Mouse (Mus musculus) telencephalon, adult 2 months (tissue): ENCODE measurements around the gene Cldn12.

Source experiments
- DNase-seq: peaks from one replicate; pipeline ENCODE4 v3.0.0-alpha.2; 2011; ENCODE audit warnings: low read depth, low spot score

Cldn12 gene

GRCm38 (mm10) chr5:5494269-5495005 is 20.3 kb downstream of the Cldn12 start:
- no peak for DNase-seq

GRCm38 (mm10) chr5:5492163-5492562 is 22.6 kb downstream of the Cldn12 start:
- DNase-seq, result no peak

DNA sequence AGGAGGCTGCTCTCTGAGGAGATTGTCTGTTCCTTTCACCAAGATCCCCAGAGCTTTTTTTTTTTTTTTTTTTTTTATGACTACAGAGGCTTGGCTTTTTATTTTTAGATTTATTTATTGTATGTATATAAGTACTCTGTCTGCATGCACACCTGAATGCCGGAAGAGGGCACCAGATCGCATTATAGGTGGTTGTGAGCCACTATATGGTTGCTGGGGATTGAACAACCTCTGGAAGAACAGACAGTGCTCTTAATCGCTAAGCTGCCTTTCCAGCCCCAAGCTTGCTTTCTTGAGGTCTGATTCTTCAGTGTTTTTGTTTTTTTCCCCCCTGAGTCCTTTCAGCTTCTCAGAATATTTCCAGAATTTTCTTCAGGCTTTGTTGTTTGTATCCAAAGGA is 28.7 kb downstream of the Cldn12 start:
- no peak for DNase-seq

- DNase-seq, result no peak
These were observed 31.4 kb downstream of the Cldn12 start for GRCm38 (mm10) chr5:5483254-5483858.

DNA sequence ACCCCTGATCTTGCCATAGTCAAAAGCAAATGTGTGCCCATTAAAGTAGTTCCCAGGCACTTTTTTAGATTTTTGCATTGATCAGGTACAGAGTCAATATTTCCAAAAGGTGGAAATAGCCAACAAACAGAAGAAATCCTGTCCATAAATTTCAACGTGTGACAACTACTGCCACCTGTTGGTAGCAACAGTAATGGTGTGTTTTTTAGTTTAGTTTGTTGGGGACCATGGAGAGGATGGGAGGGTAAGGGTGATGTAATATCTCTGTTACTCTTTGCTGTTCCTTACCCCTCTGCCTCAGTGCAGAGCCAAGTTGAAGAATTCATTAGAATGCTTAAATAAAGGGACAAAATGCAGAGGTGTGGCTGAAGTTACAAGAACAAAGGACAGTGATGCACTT is 33.1 kb downstream of the Cldn12 start:
- no peak for DNase-seq

DNA sequence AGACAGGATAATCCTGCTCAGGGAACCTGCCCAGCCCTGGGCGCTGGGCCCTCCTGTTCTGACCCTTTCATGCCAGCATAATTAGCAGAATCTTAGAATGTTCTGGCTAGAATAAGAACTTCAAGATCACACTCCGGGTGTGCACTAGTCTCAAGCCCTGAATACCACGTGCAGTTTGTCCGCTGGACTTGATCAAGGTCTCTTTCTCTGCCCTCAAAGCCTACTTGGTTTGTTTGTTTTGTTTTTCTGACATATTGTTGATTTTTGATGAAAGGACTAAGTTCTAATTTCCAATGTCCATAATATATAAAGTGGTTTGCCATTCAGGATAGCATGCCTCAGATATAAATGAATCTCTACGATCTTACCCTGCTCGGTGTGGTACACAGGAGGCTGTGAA is 35.7 kb downstream of the Cldn12 start, which contains the start of gene 1700015F17Rik:
Gene 1700015F17Rik, minus strand, starts transcription at position 101 of the 400 bp plus-strand sequence.
- DNase-seq, result no peak

GRCm38 (mm10) chr5:5476133-5476532 is 38.6 kb downstream of the Cldn12 start:
- DNase-seq, result no peak

DNA sequence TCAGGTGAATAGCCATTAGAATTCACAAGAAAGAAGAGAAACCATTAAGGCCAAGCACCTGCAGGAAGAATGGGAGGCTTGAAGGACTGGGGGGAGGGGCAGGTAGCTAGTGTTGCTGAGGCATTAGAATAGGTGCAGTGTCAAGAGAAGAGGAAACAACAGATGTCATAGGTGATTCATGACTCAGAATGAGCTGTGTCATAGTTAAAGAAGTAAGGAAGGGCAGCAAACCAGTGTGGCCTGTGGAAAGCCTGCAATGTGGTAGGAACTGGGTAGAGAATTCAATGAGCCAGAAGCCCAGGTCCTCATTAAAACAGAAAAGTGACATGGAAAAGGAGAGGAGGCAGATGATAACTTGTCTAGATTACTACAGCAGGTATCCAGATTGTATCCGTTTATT is 49.5 kb downstream of the Cldn12 start:
- no peak for DNase-seq
